Mouse (Mus musculus) cerebellum, adult 2 months (tissue): ENCODE data around the gene Nacc1. TPM values are rescaled to one million over a fixed set of nuclear protein-coding genes. Genes with fewer than 3 reads are reported as not detected.
A peak's percentile ranks its signal among the peaks of the same experiment; 100 is the strongest.

Source experiments
- DNase-seq, 2 experiments: peaks; one replicate each; pipeline ENCODE4 v3.0.0; 2021
- H3K27ac ChIP-seq: fragments of 200-500 bp; 2 replicates; pipeline ENCODE4 v1.5.1; 2012; ENCODE audit warnings: low read length, control low read depth, inconsistent platforms; ENCODE audit not compliant: insufficient read depth
- H3K27me3 ChIP-seq: fragments of 200-500 bp; 2 replicates; pipeline ENCODE4 v1.6.1; 2012; ENCODE audit warnings: inconsistent platforms, mild to moderate bottlenecking, low read length, moderate library complexity; ENCODE audit not compliant: control insufficient read depth, insufficient read depth
- H3K4me1 ChIP-seq: fragments of 200-500 bp; 2 replicates; pipeline ENCODE4 v1.6.1; 2011; ENCODE audit warnings: low read length; ENCODE audit not compliant: control insufficient read depth, insufficient read depth
- H3K4me3 ChIP-seq: fragments of 200-500 bp; replicated peaks from 2 replicates; pipeline ENCODE3; 2011; ENCODE audit warnings: mild to moderate bottlenecking, low read depth, low read length, control low read depth; ENCODE audit not compliant: insufficient read depth
- CTCF ChIP-seq: fragments of 200-500 bp; IDR thresholded peaks from 2 replicates; pipeline ENCODE4 v1.5.1; 2011; ENCODE audit warnings: low read depth, mild to moderate bottlenecking, control low read depth, low read length, moderate library complexity, borderline replicate concordance; ENCODE audit not compliant: insufficient read depth
- POLR2A ChIP-seq: fragments of 200-500 bp; IDR thresholded peaks from 2 replicates; pipeline ENCODE4 v1.6.1; 2011; ENCODE audit warnings: low read length, control low read depth, borderline replicate concordance; ENCODE audit not compliant: insufficient read depth
- WGBS: fragments of 180-500 bp; shearing (Covaris S2); methylation state at CpG from one replicate; pipeline ENCODE4 v1.1.7; 2018; 5-methylcytosine and 5-hydroxymethylcytosine counted together
- polyA plus RNA-seq: library from polyadenylated mRNA; depleted of rRNA; stranded (reverse); fragments of >200 nt; gene quantifications from 2 replicates; pipeline ENCODE4 v1.2.3, GENCODE M21; 2012

Nacc1 gene
- polyA plus RNA-seq, 1 experiment, result 91.0 TPM

GRCm38 (mm10) chr8:84650213-84650612 lies 37.4 kb downstream of the Nacc1 start:
- H3K4me3 ChIP-seq, result no peak overlapping the region
- H3K27me3 ChIP-seq, result no peaks in the 10 kb centered on the region
- WGBS, result 52% methylated on average over 3 of the region's 3 CpGs
- TF ChIP-seq CTCF (no peak), POLR2A (no peak)
- no peak overlapping the region for H3K27ac ChIP-seq
- no peak for DNase-seq
- peaks cover 3% of the 10 kb centered on the region; the same call in 1 of the 2 replicates for H3K4me1 ChIP-seq

- Histone ChIP-seq H3K4me1 (peaks cover 5% of the 10 kb centered on the region), H3K4me3 (no peak overlapping the region), H3K27ac (no peak overlapping the region), H3K27me3 (no peaks in the 10 kb centered on the region)
- WGBS, result 8% methylated on average over 14 of the region's 14 CpGs
- DNase-seq, result no peak
- no peak for TF ChIP-seq POLR2A
Measured at GRCm38 (mm10) chr8:84647461-84647901, 40.2 kb downstream of the Nacc1 start.

- no peak for DNase-seq
- WGBS, result 58% methylated on average over 6 of the region's 6 CpGs
- Histone ChIP-seq H3K4me3 (no peak overlapping the region), H3K4me1 (peaks cover 8% of the 10 kb centered on the region), H3K27ac (no peak overlapping the region), H3K27me3 (no peaks in the 10 kb centered on the region)
- TF ChIP-seq CTCF (no peak), POLR2A (no peak)
Measured at GRCm38 (mm10) chr8:84646800-84647199, 40.9 kb downstream of the Nacc1 start.

GRCm38 (mm10) chr8:84643019-84643418 lies 44.6 kb downstream of the Nacc1 start:
- Histone ChIP-seq H3K27me3 (no peaks in the 10 kb centered on the region), H3K4me3 (no peak overlapping the region), H3K27ac (no peak overlapping the region), H3K4me1 (peaks cover 13% of the 10 kb centered on the region)
- no peak for TF ChIP-seq POLR2A
- no peak for TF ChIP-seq CTCF
- no peak for DNase-seq
- WGBS, result 70% methylated on average over 5 of the region's 5 CpGs

DNA sequence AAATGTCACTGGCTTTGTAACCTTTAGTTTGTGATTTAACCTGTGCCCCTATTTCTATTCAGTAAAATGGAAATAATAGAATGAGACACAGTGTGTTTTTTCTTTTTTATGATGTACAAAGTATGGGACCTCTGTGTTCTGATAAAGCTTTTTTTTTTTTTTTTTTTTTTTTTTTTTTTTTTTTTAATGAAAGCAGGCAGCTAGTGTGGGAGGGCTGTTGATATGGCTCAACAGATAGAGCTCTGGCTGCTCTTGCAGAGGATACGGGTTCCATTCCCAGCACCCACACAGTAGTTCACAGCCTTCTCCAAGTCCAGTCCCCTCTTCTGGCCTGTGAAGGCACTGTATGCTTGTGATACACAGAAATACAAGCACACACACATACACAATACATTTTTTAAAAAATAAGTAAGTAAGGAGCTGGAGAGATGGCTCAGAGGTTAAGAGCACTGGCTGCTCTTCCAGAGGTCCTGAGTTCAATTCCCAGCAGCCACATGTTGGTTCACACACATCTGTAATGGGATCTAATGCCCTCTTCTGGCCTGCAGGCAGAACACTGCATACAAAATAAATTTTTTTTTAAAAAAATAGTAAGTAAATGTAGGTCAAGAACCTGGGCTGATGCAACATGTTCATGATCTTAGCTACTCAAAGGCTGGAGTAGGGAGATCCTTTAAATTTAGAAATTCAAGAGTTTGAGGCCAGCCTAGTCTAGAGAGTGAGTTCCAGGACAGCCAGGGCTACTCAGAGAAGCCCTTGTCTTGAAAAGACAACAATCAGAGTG lies 45.9 kb downstream of the Nacc1 start:
- Histone ChIP-seq H3K4me3 (no peak overlapping the region), H3K27ac (no peak overlapping the region), H3K27me3 (no peaks in the 10 kb centered on the region), H3K4me1 (peaks cover 14% of the 10 kb centered on the region; the same call in 1 of the 2 replicates)
- DNase-seq, result no peak
- 74% methylated on average over 1 of the region's 1 CpGs for WGBS
- TF ChIP-seq POLR2A, result no peak
- TF ChIP-seq CTCF, result no peak

GRCm38 (mm10) chr8:84640617-84641294 lies 46.9 kb downstream of the Nacc1 start:
- no peaks in the 10 kb centered on the region for H3K27me3 ChIP-seq
- DNase-seq, result no peak
- TF ChIP-seq POLR2A (no peak), CTCF (no peak)
- no peak overlapping the region for H3K4me3 ChIP-seq
- 68% methylated on average over 7 of the region's 7 CpGs for WGBS
- no peak overlapping the region for H3K27ac ChIP-seq
- H3K4me1 ChIP-seq, result peaks cover 24% of the 10 kb centered on the region

- H3K27ac ChIP-seq, result no peak overlapping the region
- H3K4me1 ChIP-seq, result peaks cover 30% of the 10 kb centered on the region
- WGBS, result 28% methylated on average over 9 of the region's 9 CpGs
- no peak for DNase-seq
- TF ChIP-seq POLR2A (no peak), CTCF (no peak)
- peak overlapping the region; percentile 57 for H3K4me3 ChIP-seq
- no peaks in the 10 kb centered on the region for H3K27me3 ChIP-seq
Measured at GRCm38 (mm10) chr8:84640010-84640588, 47.6 kb downstream of the Nacc1 start.
